Mouse (Mus musculus) embryo, embryonic 10.5 days (tissue): ENCODE measurements around the gene Atn1.

Experiments used
- DNase-seq: peaks from one replicate; pipeline ENCODE4 v3.0.0-alpha.2; 2015; ENCODE audit warnings: low spot score

The Atn1 gene

GRCm38 (mm10) chr6:124740211-124740887 is 16.0 kb downstream of the Atn1 start:
- DNase-seq, result peak; percentile 79

GRCm38 (mm10) chr6:124739231-124739796 is 17.0 kb downstream of the Atn1 start:
- DNase-seq, result no peak

- DNase-seq, result peak; percentile 56
Observed at GRCm38 (mm10) chr6:124738511-124739023, 17.8 kb downstream of the Atn1 start, which contains the start of gene Ptpn6. Gene Ptpn6 (minus strand): TSS chr6:124738714.

- no peak for DNase-seq
Observed at GRCm38 (mm10) chr6:124737040-124737439, 19.3 kb downstream of the Atn1 start.

GRCm38 (mm10) chr6:124734417-124734816 is 21.9 kb downstream of the Atn1 start:
- no peak for DNase-seq

- DNase-seq, result peak; percentile 36
Observed at GRCm38 (mm10) chr6:124732476-124733370, 23.6 kb downstream of the Atn1 start.

- no peak for DNase-seq
Observed at GRCm38 (mm10) chr6:124731038-124731437, 25.3 kb downstream of the Atn1 start.

- DNase-seq, result no peak
Observed at GRCm38 (mm10) chr6:124729850-124730705, 26.2 kb downstream of the Atn1 start.

GRCm38 (mm10) chr6:124728621-124729020 is 27.7 kb downstream of the Atn1 start:
- DNase-seq, result no peak

- DNase-seq, result no peak
Observed at GRCm38 (mm10) chr6:124724472-124724871, 31.9 kb downstream of the Atn1 start.

- DNase-seq, result no peak
Observed at GRCm38 (mm10) chr6:124723541-124723940, 32.8 kb downstream of the Atn1 start.

GRCm38 (mm10) chr6:124722876-124723473 is 33.3 kb downstream of the Atn1 start:
- no peak for DNase-seq

GRCm38 (mm10) chr6:124720904-124721303 is 35.4 kb downstream of the Atn1 start:
- DNase-seq, result no peak

- no peak for DNase-seq
Observed at GRCm38 (mm10) chr6:124719354-124719978, 36.9 kb downstream of the Atn1 start.

- no peak for DNase-seq
Observed at GRCm38 (mm10) chr6:124718703-124719102, 37.6 kb downstream of the Atn1 start.

GRCm38 (mm10) chr6:124717968-124718367 is 38.4 kb downstream of the Atn1 start:
- no peak for DNase-seq

GRCm38 (mm10) chr6:124716864-124717490 is 39.3 kb downstream of the Atn1 start:
- DNase-seq, result peak; percentile 75

- no peak for DNase-seq
Observed at GRCm38 (mm10) chr6:124712918-124713317, 43.4 kb downstream of the Atn1 start.

GRCm38 (mm10) chr6:124711824-124712782 is 44.2 kb downstream of the Atn1 start, which contains the start of the genes Emg1 and Phb2:
Gene Emg1 (minus strand): TSS chr6:124712178.
Gene Phb2 (plus strand): TSS chr6:124712336.
- peak; percentile 99 for DNase-seq
